Mouse (Mus musculus): Measurements from ENCODE around the gene Casc3.

Gene Casc3

DNA sequence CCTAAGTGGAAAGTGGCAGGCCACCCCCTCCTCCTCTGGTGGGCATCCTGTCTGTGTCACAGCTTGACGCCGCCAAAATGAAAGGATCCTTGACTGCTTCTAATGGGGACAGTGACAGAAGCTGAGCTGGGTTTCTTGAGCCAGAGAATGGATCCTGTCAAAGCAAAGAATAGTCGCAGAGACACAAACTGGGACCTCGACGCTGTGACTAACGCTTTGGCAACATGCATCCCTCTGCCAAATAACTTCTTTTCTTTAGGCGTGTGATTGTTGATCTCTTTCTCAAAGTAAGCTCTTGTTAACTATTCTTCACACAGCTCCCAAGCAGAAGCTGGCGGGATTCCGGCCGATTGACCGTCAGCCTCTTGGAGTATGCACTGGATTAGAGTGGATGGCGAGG lies 62.6 kb downstream of the Casc3 start:
- peak; percentile 63 to 68 for DNase-seq (ENCODE audit: low spot score in 2 of 2)

DNA sequence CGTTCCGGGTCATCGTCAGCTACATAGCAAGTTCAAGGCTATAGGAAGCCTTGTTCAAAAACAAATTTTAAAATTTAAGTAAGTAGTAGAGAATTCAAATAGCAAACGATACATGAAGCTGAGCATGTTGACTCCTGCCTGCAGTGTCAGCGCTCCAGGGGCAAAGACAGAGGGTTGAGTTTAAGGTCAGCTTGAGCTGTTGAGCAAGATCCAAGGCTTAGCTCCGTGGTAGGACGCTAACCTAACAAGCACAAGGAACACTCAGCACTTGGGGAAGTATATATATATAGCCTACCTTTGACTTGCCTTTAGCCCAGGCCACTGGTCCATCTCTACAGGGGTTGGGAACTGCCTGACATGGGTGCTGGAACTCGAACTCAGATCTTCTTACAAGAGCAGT lies 65.2 kb downstream of the Casc3 start:
- no peak for DNase-seq (ENCODE audit: low spot score in 2 of 2)

DNA sequence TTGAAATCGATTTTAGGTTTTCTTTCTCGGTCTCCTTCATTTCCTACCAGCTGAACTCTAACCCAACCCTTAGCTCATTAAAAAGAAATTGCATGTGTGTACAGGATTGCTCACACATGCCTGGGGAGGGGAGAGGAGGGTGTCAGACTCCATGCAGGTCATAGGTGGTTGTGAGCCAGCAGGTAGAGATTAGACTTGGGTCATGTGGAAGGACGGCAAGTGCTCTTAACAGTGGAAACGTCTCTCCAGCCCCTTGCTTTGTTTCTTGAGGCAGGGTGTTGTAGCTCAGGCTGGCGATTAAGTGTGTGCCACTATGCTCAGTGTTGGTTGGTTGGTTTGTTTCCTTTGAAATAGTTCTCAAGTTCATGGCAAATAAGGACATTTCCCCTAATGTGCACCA lies 66.1 kb downstream of the Casc3 start:
- no peak for DNase-seq (ENCODE audit: low spot score in 2 of 2)

DNA sequence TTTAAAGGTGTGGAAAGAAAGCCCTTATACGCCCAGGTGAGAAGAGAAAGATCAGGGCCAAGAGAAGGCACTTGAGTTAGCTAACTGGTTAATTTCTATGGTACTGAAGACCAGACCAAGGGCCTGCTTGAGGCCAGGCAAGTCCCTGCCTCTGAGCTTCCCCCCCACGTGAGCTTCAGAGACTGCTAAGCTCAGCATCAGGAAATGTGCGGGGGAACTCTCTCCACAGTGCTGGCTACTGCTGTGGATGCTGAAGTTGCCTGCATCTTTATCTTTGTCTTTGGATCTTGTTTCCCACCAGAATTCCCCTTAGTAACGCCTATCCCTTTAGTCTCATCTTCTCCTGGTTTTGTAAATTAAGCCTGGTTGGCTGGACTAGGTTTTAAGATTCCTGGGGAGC lies 66.7 kb downstream of the Casc3 start:
- DNase-seq (ENCODE audit: low spot score in 2 of 2) = no peak

DNA sequence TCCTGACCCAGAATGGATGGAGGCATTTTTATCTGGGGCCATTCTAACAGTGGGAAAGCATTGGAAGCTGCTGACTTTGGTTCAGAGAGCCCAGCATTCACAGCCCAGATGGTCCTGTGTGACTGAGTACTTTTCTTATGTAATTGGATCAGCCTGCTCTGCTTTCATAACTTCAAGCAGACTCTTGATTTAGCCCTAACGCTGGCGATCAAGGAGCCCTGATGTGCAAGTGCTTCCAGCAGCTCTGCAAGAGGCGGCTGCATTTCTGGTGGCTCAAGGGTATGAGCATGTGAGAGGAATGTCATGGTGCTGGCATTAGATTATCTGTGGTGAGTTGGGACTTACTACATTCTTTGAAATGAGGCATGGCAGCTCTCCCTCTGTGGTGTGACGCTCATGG lies 67.3 kb downstream of the Casc3 start:
- DNase-seq (ENCODE audit: low spot score in 2 of 2) = peak; percentile 60 to 78

DNA sequence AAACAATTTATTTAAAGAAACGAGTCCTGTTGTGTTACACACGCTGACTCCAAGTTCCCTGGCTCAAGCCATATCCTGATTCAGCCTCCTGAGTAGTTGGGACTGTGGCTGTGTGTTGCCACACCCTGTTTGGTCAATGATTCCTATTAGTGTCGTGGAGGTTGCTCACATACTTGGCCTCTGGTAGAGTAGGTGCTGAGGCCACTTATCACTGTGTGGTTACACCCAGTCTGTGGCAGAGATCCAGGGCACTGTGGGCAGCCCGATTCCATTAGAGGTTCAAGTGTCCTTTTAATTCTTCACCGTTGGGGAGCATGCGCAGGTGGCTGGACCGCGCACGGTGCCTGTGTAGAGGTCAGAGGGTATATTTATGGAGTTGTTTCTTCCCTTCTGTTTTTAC lies 69.2 kb downstream of the Casc3 start:
- no peak for DNase-seq (ENCODE audit: low spot score in 2 of 2)

DNA sequence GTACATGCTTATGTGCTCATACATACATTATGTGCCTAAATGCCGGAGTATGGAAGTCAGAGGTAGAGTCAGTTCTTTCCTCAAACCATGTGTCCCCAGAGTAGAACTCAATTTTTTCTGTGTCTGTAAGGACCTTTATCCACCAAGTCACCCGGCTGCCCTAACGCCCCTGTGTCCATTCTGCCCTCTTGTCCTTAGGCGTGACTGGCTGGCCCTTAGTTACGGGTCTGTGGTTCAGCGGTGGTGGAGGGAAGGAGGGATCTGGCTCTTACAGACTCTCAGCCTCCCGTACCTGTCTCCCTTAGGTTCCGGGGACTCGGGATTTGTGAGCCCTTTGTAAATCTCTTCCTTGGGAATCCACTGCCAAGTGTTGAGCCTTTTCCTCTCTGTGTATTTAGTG lies 72.3 kb downstream of the Casc3 start:
- no peak for DNase-seq (ENCODE audit: low spot score in 2 of 2)

Measured in right cerebral cortex, postnatal 10 days (tissue).